Mouse (Mus musculus) frontal cortex, adult 2 months (tissue): ENCODE data around the gene Ctrl. TPM values are rescaled to one million over a fixed set of nuclear protein-coding genes. Genes with fewer than 3 reads are reported as not detected.

ENCODE experiments used
- DNase-seq, 2 experiments: peaks; one replicate each; pipeline ENCODE4 v3.0.0; 2022; ENCODE audit warnings: low spot score in 1 of 2; ENCODE audit errors: extremely low spot score in 1 of 2
- polyA plus RNA-seq: library from polyadenylated mRNA; depleted of rRNA; stranded (reverse); fragments of >200 nt; gene quantifications from 2 replicates; pipeline ENCODE4 v1.2.3, GENCODE M21; 2012

The Ctrl gene
- polyA plus RNA-seq, 1 experiment, result 4.5 TPM

DNA sequence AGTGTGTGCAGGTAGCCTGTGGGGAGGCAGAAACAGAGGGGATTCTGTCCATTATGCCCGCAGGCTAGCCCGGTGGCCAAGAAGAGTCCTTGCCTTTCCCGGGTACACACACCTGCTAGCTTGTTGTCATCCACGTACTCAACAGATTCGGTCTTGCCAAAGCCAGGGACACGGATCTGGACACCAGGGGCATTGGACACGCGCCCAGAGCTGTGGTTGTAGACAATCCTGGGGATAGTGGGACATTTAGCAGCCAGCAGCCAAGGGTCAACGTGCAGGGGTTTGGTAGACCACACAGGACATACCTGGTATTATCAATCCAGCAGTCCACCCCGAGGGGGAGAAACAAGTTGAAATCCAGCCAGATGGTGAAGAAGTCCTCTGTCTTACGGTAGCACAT lies 8.4 kb upstream of the Ctrl start:
- no peak for DNase-seq

DNA sequence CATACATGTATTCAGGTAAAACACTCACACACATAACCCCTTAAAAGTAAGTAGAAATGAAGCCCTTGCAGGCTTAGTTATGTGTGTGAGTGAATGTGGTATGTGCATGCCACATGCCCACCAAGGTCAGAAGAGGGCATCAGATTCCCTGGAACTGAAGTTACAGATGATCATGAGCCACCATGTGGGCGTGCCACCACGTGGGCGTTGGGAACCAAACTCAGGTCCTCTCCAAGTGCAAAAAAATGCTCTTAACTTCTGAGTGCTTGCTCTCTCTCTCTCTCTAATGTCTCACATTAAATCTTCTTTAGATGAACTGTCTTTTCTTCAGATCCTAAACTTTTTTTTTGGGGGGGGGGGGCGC lies 4.6 kb upstream of the Ctrl start, which contains the start of gene Psmb10:
Gene Psmb10, minus strand, starts transcription at position 139 of the 364 bp plus-strand sequence.
- peak in 1 of 2 experiments; percentile 60 for DNase-seq

DNA sequence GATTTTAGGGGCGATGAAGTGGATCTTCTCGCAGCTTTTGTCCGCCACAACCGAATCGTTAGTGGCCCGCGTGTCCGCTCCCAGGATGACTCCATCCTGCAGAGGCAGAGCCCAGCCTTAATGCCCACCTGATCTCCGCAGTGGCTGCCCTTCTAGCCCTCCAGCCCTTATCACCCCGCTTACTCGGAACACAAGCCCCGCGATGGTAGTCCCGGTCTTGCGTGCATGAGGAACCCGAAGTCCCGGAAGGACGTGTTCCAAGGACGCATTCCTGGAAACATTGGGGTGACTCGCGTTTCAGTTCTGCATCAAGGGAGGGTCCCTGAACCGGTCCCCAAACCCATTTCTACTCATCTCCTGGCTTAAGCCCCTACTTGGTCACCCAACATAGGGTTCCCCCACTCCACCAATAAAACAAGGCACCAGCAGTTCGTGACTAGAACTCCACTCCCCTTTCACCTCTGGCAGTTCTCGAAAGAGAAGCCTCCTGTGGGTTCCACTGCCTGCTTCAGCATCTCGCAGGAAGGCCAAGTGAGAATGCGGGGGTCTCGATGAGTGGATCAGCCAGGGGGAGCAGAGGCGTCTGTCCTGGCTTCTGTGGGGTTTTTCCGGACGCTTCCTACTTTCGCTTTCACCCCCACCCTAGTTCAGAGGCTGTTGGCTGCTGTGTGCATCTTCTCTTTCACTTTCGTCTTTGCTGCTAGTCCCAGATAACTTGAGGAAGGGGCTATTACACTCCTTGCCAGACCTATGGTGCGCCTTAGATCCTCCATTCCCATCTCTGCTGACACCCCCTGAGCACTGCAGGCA lies 4.0 kb upstream of the Ctrl start:
- DNase-seq, result peak in 1 of 2 experiments; percentile 47

DNA sequence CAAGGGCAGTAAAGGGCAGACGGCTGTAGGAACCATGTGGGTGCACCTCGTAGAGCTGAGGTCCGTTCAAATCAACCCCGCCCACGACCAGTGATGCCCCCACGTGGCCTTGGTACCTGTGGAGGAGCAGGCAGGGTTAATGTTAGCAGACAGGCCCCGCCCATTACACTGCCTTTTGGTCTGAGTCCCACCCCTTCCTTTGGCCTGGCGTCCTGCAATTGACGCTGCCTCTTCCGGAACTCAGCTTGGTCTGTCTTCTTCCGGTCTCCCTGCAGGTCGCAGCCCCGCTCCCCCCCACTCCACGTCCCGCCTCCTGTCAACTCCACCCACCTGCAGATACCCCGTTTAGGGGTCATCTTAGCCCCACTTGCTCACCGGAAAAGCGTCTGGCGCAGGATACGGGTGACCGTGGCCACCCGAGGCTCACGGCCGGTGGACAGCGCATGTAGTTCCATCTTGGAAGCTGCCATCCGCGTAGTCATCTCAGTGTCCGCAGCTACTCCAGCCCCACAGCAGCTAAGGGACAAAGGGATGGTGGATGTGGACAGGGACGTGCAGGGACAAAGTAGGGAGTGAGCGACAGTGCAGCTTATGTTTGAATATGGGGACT lies 3.3 kb upstream of the Ctrl start:
- DNase-seq, result peak; percentile 85 to 87

DNA sequence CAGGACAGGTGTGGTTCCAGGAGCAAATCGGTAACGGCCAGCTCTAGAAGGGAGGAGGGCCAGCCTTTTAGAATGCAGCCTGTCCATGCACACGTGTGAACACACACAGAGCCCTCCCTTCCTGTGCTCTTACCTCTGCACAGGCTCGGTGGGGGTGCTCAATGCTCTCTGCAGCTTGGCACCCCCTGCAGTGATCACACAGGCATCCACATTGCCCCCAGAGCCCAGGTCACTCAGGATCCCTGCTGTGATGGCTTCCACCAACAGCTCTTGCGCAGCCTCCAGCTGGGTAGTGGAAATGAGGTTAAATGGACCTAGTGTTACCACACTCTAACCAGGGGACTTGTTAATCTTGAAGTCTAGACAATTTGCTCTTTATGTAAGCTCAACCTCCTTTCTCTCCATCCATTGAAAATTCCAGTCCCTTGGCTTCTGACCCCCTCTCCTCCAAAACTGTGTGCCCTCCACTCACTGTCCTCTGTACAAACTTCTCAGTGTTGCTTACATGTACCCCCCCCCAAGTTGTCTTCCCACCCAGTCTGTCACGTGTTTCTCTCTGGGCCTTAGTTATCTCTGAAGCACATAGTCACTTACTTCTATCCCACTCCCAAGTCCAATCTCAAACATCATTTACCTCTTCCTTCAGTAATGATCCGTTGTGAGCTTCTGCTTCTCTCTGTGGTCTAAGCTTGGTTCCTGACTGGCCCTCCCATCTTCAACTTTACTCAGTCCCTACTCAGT lies 2.4 kb upstream of the Ctrl start:
- no peak for DNase-seq

DNA sequence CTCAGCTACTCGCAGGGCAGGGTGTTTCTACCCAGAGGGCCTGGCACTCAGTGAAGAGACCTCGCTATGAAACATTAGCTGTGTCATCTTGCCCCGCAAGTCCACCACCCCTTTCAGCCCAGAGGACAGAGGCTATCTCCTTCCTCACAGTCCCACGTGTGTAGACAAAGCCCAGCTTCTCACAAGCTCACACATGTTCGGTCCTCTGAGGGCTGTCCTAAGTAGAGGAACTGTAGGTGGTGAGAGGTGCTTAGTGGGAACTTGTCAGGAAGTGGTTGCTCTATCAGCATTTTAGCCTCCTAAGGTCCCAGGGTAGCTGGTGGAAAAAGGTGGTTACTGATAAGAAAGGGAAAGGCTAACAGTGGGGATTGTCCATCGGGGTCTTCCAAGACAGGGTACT lies 1.4 kb upstream of the Ctrl start:
- no peak for DNase-seq

DNA sequence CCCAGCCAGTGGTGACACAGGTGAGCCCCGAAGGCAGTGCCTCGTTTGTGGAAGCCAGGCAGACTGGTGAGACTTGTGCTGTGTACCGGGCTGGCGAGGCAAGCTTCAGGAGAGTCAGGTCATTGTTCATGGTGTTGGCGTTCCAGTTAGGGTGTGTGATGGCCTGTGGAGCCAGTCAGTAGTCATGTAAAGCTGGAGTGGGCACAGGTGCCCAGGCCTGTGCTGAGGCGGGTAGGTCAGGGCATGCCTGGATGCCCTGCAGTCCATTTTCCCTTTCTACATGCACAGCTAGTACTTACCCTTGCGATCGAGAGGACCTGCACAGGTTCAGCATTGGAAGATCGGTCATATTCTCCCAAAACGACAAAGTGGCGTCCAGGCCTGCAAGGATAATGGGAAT lies 1.1 kb downstream of the Ctrl start:
- DNase-seq, result no peak

DNA sequence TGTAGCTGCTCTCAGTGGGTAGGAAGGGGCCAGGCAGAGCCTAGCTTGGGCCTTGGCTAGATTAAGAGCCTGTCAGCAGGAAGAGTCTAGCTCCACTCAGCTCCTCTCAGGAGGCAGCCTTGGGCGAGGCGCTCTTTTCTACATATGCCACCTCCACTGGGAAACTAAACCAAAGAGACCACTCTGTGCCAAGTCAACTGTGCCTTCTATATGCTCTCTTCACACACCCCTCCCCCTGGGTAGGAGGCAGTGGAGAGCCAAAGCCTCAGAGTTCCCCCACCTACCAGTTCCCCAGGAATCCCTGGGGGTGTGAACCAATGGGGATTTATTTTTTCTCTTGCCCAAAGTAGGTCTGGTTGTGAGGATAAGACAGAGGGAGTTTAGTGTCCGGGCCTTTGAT lies 2.4 kb downstream of the Ctrl start:
- peak; percentile 68 to 76 for DNase-seq

DNA sequence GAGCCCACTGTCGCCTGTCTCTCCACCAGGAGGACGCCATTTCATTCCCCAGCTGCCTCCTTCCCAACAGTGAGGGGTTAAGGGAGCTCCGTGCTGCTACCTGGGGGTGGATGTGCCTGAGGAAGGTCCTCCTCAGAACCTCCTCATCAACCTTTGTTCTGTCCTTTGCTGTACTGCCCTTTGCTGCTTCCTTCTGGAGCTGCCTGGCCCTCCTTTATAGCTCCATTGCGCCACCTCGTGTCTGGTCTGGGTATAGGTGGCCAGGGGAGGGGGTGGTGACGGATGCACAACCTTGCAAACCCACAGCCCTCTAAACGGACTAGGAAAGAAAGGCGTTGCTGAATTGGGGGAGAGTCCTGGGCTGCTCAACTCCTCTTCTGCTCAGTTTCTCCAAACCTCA lies 3.1 kb downstream of the Ctrl start:
- DNase-seq, result peak in 1 of 2 experiments; percentile 91

DNA sequence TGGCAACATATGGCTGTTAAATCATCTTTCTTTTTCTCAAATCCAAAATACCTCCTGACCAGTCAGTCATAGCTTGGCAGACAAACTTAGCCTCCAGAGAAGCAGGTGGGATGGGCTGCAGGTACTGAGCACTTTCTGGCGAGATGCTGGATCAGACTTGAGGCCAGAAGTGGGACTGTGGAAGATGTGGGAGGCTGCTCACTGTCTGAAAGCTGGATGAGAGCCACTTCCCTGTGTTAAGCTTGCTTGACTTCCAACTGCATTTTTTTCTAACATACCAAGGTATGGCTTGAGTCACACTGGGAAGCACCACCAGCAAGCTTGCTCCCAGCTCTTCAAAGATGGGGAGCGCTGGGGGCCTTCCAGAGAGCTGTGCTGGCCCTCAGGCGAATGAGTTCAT lies 8.5 kb downstream of the Ctrl start:
- DNase-seq, result peak in 1 of 2 experiments; percentile 70

DNA sequence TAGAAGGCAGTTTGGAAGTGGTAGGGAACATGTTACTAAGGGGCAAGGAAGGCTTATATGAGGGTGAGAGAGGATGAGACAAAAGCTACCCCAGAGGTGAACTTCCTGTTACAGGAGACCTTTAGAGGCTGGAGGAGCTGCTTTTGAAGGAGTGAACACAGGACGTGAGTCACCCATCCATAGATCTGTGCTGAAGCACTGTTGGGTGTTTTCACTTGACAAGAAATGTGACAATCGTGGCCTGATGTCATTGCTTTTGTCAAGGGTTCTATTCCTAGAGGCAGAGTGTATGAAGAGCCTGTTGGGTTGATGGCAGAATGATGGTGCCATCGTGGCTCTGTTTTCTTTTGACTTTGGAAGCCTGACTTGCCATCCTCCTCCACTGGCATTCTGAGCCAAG lies 14.3 kb downstream of the Ctrl start:
- no peak for DNase-seq

DNA sequence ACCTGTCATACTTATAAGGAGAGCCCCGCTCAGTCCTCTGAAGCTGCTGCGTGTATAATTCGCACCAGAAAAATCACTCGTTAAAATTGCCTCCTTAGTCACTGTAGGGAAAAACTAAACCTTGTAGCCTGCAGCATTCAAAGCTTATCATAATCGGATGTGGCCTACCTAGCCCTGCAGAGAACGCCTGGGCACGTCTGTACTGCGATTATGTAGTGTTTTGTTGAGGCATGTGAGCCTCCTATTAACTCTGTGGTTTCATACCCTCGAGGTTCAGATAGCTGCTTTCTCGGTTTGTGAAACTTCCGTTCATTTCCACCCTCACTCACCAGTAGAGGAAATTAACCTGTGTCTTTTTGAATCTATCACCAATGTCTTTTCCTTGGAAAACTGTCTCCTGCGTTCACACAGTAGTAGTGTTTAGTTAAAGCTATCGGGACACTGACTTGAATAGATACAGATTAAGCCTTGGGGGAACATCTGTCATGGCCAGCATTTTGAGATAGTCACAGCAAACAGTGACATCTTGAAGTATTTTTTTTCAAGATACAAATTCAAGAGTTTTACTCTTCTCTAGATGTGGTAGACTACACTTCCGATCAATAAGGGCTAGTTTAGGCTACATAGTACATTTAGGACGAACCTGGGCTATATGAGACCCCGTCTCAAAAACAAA lies 32.6 kb downstream of the Ctrl start:
- DNase-seq, result no peak

DNA sequence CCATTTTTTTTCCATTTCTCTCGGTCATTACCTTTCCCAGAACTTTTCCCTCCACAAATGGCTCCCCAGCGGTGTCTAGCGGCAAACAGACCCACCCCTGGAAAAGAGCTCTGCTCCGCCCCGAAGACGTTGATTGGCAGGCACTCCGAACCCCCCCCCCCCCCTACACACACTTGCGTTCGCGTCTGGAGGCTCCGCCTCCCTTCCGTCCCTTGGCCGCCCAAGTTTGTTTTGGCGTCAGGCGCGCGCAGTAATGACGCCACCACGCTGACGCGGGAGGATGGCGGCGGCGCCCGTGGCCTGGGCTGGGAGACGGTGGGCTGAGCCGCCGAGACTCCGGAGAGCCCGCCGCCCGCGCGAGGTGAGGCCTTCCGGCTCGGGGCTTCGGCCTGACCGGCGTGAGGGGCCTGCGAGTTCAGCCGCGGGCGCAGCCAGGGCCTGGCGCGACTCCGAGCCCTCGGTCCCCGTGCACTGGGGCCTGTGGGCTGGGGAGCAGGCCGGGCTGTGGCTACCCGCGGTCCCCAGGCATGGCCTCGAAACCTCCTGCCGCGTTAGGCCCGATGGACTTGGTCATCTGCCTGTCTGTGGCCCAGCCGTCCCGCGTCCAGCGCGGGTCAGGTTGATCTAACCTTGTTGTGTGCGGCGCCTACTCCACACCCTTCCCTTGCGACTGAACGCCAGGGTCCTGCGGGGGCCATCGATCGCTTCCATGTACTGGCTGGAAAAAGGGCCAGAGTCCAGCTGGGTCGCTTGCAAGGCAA lies 33.3 kb downstream of the Ctrl start, which contains the start of gene Pskh1:
Gene Pskh1, plus strand, starts transcription at position 262 of the 761 bp plus-strand sequence.
- peak; percentile 74 to 95 for DNase-seq

DNA sequence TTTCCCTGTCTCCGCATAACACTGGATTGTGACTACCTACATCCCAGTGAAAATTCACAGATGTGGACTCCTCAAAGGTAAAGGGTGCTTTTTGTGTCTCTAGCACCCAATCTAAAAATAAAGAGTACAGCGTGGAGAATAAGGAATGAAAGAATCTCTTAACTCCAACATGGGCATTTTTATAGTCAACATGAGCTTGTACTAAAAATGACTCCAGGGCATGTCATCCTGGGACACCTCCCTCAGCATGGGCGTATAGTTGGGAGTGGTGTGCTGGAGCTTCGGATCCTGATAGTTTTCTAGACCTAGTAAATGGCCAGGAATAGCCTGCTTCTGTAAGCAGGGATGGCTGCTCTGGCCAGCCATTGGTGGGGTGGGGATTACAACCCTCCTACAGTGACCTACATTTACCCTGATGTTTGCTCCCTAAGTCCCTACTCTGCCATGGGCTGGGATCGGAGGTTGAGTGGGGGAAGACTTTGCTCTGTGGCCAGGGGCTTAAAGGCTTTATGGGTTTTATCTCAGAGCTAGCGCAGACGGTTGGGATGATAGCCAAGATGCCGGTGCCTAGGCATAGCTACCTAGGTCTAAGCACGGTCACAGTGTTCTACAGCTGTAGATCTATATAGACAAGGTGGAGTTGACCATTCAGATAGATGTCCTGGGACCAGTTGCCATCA lies 35.7 kb downstream of the Ctrl start:
- no peak for DNase-seq

DNA sequence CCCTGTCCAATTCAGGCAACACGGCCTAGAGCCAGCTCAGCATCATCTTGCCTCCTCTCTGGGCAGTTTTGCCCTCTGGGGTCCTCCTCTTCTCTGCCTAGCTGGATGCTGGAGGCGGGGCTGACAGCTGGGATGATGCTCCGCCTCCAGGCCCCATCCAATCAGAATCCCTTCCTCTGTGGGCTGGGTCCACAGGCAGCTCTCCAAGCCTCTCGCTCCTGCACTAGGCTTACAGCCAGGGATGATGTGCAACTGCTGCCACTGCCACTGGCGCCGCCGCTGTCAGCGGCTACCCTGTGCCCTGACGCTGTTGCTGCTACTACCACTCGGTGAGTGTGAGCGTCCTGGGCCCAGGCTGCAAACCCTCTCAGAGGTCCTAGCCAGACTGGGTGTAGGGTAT lies 40.3 kb downstream of the Ctrl start, which contains the start of gene Nrn1l:
Gene Nrn1l, plus strand, starts transcription at position 229 of the 400 bp plus-strand sequence.
- DNase-seq, result peak; percentile 73 to 90

DNA sequence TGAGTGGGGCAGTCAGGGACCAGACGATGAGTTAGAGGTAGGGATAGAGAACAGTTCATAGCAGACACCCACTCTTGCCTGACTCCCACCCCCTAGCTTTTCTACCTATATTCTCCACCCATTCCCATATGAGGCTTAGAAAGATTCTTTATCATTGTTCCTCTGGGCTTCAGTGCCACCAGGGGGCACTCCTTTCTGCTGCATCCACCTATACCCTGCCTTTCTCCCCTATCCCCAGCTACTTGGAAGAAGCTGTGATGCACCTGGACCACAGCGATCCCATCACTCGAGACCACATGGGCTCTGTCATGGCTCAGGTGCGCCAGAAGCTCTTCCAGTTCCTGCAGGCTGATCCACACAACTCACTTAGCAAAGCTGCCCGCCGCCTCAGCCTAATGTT lies 41.2 kb downstream of the Ctrl start:
- DNase-seq, result peak in 1 of 2 experiments; percentile 65

DNA sequence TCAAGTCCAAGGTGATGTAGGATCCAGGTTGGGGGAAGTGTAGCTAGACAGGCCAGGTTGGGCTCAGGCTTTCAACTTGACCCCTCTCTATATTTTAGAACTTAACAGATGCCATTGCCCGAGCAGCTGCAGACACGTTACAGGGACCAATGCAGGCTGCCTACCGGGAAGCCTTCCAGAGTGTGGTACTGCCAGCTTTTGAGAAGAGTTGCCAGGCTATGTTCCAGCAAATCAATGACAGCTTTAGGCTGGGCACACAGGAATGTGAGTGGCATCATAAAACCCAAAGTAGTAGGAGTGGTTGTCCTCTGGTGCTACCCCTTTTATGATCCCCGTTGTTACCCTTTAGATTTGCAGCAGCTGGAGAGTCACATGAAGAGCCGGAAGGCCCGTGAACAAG lies 42.8 kb downstream of the Ctrl start:
- peak in 1 of 2 experiments; percentile 63 for DNase-seq

DNA sequence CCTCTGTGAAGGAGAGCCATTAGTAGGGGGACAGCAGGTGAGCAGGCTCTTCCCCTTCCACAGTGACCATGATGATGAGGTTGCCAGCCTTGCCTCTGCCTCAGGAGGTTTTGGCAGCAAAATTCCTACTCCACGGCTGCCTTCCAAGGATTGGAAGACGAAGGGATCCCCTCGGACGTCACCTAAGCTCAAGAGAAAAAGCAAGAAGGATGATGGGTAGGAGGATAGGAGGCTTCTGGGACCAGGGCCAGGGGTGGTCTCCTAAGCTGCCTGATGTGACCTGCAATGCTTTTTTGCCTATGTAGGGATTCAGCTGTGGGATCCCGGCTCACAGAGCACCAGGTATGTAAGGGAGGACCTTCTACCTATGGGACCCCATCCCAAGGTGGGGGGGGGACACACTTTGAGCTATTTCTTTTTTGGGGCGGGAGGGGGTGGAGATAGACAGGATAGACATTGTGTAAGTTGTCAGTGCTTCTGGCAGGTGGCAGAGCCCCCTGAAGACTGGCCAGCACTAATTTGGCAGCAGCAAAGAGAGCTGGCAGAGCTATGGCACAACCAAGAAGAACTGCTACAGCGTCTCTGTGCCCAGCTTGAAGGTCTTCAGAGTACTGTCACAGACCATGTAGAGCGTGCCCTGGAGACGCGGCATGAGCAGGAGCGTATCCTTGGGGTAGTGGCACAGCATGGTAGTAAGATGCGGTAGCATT lies 43.8 kb downstream of the Ctrl start:
- DNase-seq, result no peak
